Mouse (Mus musculus): Measurements from ENCODE around the gene Plcl2. TPM values are rescaled to one million over a fixed set of nuclear protein-coding genes. Genes with fewer than 3 reads are reported as not detected.

Gene Plcl2
- total RNA-seq, 1 experiment from 2014 or later = 53.1 TPM

DNA sequence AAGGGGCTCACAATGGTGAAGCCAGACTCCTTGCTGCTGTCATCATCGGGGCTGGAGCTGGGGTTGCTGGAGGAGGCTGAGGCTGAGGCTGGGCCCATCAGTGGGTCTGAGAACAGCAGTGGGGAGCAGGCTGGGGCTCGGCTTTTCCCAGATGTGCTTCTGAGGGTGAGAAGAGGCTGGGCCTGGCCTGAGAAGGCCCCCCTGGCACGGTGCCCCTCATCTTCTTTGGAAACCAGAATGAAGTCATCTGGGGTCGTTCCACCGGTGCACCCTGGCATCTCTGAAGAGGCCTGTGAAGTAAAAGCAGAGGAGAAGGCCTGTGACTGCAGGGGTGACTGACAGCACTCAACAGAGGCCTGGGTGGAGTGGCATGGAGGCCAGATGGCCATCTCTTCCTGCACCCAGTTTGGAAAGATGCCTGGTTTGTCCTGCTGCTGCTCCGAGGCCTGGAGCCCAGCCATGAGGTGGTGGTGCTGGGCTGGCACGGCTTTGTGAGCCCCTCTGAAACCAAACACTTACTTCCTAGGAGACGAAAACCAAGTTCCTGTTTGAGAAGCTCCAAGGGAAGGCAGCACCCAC lies 226.8 kb downstream of the Plcl2 start:
- no peak for DNase-seq

- DNase-seq = no peak
Measured at GRCm38 (mm10) chr17:50737068-50737467, 227.9 kb downstream of the Plcl2 start.

Other genes with a start within 250 kb of the Plcl2 start
- 0.26 and 0.53 TPM in 2 replicates for gene Dazl, start 215.8 kb upstream of the Plcl2 start, total RNA-seq (2021)